Mouse (Mus musculus): Measurements from ENCODE around the gene Cyp2t4. TPM values are rescaled to one million over a fixed set of nuclear protein-coding genes. Genes with fewer than 3 reads are reported as not detected.
A peak's percentile ranks its signal among the peaks of the same experiment; 100 is the strongest.

Gene Cyp2t4
- total and polyA plus RNA-seq, 2 experiments, result not detected

DNA sequence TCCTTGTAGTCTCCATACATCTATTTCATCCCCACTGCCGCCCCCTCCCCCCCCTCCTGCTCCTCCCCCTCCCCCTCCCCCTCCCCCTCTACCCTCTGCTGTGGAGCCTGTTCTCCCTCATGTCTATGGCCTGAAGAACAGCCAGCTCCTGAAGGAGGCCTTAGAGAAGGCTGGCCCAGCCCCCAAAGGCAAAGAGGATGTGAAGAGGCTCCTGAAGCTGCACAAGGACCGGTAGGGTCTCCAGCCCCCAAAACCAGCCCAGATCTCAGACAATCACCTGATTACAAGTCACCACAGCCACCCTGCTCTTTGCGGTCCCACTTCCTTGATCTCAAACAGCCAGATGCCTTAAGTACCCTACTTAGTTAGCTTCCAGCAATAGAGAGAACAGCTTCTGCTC, 43.6 kb downstream of the Cyp2t4 start:
- no peak overlapping the region; the same call in 1 of the 2 replicates for H3K27ac ChIP-seq (replicated peaks; ENCODE audit: insufficient read depth, low read depth, low read length)
- H3K79me2 ChIP-seq (ENCODE audit: control insufficient read depth, insufficient read depth, low read length), result peaks cover 18% of the 10 kb centered on the region; the same call in 1 of the 2 replicates
- H3K36me3 ChIP-seq (ENCODE audit: control insufficient read depth, insufficient read depth, low read length), result peaks cover 13% of the 10 kb centered on the region; the same call in 1 of the 2 replicates
- no peaks in the 10 kb centered on the region for H3K27me3 ChIP-seq (ENCODE audit: control insufficient read depth, insufficient read depth, low read length)
- H3K4me1 ChIP-seq (ENCODE audit: control insufficient read depth, insufficient read depth, low read length), result peaks cover 5% of the 10 kb centered on the region
- no peak for DNase-seq (ENCODE audit: extremely low read depth, low read depth, low spot score)
- 74% methylated on average over 3 of the region's 3 CpGs for WGBS
- H3K9ac ChIP-seq (ENCODE audit: low read depth, low read length), result no peak overlapping the region
- no peak overlapping the region for H3K4me3 ChIP-seq (ENCODE audit: insufficient read depth, low read depth, low read length)
- TF ChIP-seq CTCF (IDR thresholded peaks at IDR 0.05; ENCODE audit: low read depth, low read length), result no peak
- no peak for TF ChIP-seq POLR2A (IDR thresholded peaks at IDR 0.05; ENCODE audit: extremely low read depth, insufficient read depth, low read length)

DNA sequence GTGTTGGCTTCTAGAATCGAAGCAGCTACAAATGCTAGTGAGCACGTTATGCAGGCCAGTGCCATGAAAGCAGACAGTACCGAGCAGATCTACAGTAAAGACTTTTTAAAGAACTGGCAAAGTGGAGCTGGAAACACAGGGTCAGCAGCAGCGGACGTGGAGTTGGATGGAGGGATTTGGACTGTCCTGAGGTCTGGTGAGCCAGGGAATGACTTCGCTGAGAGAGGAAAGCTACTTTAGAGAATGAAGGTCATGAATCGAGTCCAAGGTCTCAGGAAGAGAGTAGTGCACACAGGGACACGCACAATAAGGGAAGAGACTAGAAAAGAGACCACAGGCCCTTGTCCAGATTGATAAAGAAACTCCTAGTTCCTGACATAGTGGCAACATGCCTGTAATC, 44.1 kb downstream of the Cyp2t4 start:
- TF ChIP-seq POLR2A (IDR thresholded peaks at IDR 0.05; ENCODE audit: extremely low read depth, insufficient read depth, low read length) (no peak), CTCF (IDR thresholded peaks at IDR 0.05; ENCODE audit: low read depth, low read length) (no peak)
- DNase-seq (ENCODE audit: extremely low read depth, low read depth, low spot score), result no peak
- H3K27ac ChIP-seq (replicated peaks; ENCODE audit: insufficient read depth, low read depth, low read length), result no peak overlapping the region; the same call in 1 of the 2 replicates
- peaks cover 16% of the 10 kb centered on the region; the same call in 1 of the 2 replicates for H3K79me2 ChIP-seq (ENCODE audit: control insufficient read depth, insufficient read depth, low read length)
- H3K36me3 ChIP-seq (ENCODE audit: control insufficient read depth, insufficient read depth, low read length), result peaks cover 12% of the 10 kb centered on the region
- no peaks in the 10 kb centered on the region for H3K27me3 ChIP-seq (ENCODE audit: control insufficient read depth, insufficient read depth, low read length)
- H3K9ac ChIP-seq (ENCODE audit: low read depth, low read length), result no peak overlapping the region
- peaks cover 5% of the 10 kb centered on the region for H3K4me1 ChIP-seq (ENCODE audit: control insufficient read depth, insufficient read depth, low read length)
- no peak overlapping the region for H3K4me3 ChIP-seq (ENCODE audit: insufficient read depth, low read depth, low read length)
- WGBS, result 84% methylated on average over 8 of the region's 8 CpGs

DNA sequence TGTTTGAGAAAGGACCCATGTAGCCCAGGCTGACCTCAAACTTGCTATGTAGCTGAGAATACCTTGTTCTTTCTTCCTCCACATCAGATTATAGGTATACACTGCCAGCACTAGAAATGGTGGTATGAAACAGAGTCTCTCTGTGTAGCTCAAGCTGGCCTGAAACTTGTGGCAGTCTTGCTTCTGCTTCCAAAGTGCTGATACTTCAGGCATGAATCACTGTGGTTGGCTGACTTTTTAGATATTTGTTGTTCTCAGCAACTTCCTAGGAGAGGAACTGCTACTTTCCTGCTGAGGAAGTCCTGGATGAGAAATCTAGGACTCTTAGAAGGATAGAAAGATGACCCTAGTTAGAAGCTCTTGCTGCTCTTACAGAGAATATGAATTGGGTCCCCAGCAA, 44.8 kb downstream of the Cyp2t4 start:
- no peak overlapping the region for H3K9ac ChIP-seq (ENCODE audit: low read depth, low read length)
- peak; percentile 41 for DNase-seq (ENCODE audit: extremely low read depth, low read depth, low spot score)
- H3K79me2 ChIP-seq (ENCODE audit: control insufficient read depth, insufficient read depth, low read length), result peaks cover 13% of the 10 kb centered on the region; the same call in 1 of the 2 replicates
- peaks cover 13% of the 10 kb centered on the region for H3K36me3 ChIP-seq (ENCODE audit: control insufficient read depth, insufficient read depth, low read length)
- H3K4me3 ChIP-seq (ENCODE audit: insufficient read depth, low read depth, low read length), result no peak overlapping the region
- TF ChIP-seq CTCF (IDR thresholded peaks at IDR 0.05; ENCODE audit: low read depth, low read length) (no peak), POLR2A (IDR thresholded peaks at IDR 0.05; ENCODE audit: extremely low read depth, insufficient read depth, low read length) (no peak)
- H3K27ac ChIP-seq (replicated peaks; ENCODE audit: insufficient read depth, low read depth, low read length), result no peak overlapping the region
- no peaks in the 10 kb centered on the region for H3K27me3 ChIP-seq (ENCODE audit: control insufficient read depth, insufficient read depth, low read length)
- peaks cover 5% of the 10 kb centered on the region for H3K4me1 ChIP-seq (ENCODE audit: control insufficient read depth, insufficient read depth, low read length)

DNA sequence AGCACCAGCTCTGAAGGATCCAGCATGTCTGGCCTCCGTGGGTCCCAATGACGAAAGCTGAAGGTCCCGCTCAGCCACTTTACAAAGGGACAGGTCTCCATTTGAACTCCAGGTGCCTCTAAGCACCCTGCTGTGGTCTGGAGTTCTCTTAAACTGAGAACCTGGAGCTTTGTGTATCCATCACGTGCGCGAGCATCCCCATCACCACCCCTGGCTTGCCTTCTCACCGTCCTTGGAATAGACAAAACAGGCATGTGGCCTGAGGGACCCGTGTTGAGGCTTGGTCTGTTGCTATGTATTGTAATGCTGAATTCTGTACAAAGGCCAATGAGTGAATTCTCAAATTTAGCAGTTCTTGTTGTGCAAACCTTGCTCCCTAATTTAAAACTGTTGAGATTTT, 45.3 kb downstream of the Cyp2t4 start:
- H3K4me1 ChIP-seq (ENCODE audit: control insufficient read depth, insufficient read depth, low read length), result peaks cover 5% of the 10 kb centered on the region
- H3K27me3 ChIP-seq (ENCODE audit: control insufficient read depth, insufficient read depth, low read length), result no peaks in the 10 kb centered on the region
- no peak overlapping the region for H3K27ac ChIP-seq (replicated peaks; ENCODE audit: insufficient read depth, low read depth, low read length)
- peaks cover 9% of the 10 kb centered on the region; the same call in 1 of the 2 replicates for H3K79me2 ChIP-seq (ENCODE audit: control insufficient read depth, insufficient read depth, low read length)
- TF ChIP-seq POLR2A (IDR thresholded peaks at IDR 0.05; ENCODE audit: extremely low read depth, insufficient read depth, low read length) (no peak), CTCF (IDR thresholded peaks at IDR 0.05; ENCODE audit: low read depth, low read length) (no peak)
- H3K4me3 ChIP-seq (ENCODE audit: insufficient read depth, low read depth, low read length), result no peak overlapping the region
- H3K9ac ChIP-seq (ENCODE audit: low read depth, low read length), result no peak overlapping the region
- no peak for DNase-seq (ENCODE audit: extremely low read depth, low read depth, low spot score)
- H3K36me3 ChIP-seq (ENCODE audit: control insufficient read depth, insufficient read depth, low read length), result peaks cover 13% of the 10 kb centered on the region
- 92% methylated on average over 8 of the region's 8 CpGs for WGBS

DNA sequence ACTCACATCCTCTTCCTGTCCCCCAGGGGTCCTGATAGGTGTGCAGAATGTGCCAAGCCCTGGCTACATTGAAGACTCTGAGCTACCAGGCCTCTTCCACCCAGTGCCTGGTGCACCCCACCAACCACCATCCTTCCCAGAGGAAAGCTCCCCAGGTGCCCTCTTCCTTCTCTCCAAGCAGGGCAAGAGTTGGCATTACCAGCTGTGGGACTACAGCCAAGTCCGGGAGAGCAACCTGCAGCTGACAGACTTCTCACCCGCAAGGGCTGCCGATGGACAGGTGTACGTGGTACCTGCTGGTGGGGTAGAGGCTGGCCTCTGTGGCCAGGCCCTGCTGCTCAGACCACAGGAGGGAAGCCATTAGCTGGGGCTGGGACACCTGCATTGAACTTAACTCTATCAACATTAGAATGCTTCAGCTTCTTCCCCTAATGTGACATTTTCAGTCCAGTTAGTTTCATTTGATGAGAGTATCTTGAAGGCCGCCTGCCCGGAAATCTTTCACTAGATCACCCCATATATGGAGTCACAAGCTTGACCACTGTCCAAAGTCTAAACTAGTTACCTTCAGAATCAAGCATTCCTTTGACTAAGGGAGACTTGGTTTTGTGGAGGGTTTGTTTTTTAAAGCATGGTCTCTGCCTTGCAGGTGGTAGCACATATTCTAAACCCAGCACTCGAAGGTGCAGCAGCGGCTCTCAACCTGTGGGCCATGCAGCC, 50.4 kb downstream of the Cyp2t4 start:
- Histone ChIP-seq H3K9ac (ENCODE audit: low read depth, low read length) (no peak overlapping the region), H3K4me3 (ENCODE audit: insufficient read depth, low read depth, low read length) (no peak overlapping the region), H3K4me1 (ENCODE audit: control insufficient read depth, insufficient read depth, low read length) (no peaks in the 10 kb centered on the region), H3K27ac (replicated peaks; ENCODE audit: insufficient read depth, low read depth, low read length) (no peak overlapping the region), H3K36me3 (ENCODE audit: control insufficient read depth, insufficient read depth, low read length) (peaks cover 16% of the 10 kb centered on the region), H3K79me2 (ENCODE audit: control insufficient read depth, insufficient read depth, low read length) (no peaks in the 10 kb centered on the region), H3K27me3 (ENCODE audit: control insufficient read depth, insufficient read depth, low read length) (no peaks in the 10 kb centered on the region)
- WGBS, result 87% methylated on average over 8 of the region's 8 CpGs
- DNase-seq (ENCODE audit: extremely low read depth, low read depth, low spot score), result no peak
- TF ChIP-seq POLR2A (IDR thresholded peaks at IDR 0.05; ENCODE audit: extremely low read depth, insufficient read depth, low read length) (no peak), CTCF (IDR thresholded peaks at IDR 0.05; ENCODE audit: low read depth, low read length) (no peak)

Other genes starting within 250 kb of the Cyp2t4 start
- 36.9 and 78.1 TPM in 2 replicates for gene Cyp2a22, start 214.3 kb upstream of the Cyp2t4 start, total RNA-seq (2014; rRNA removed)
- 27.6 and 96.1 TPM in 2 replicates for gene Cyp2a22, start 214.3 kb upstream of the Cyp2t4 start, polyA plus RNA-seq (2012; rRNA removed)
- 815 and 1,006 TPM in 2 replicates for gene Cyp2a12, start 124.6 kb upstream of the Cyp2t4 start, total RNA-seq (2014; rRNA removed)
- gene Cyp2a12, start 124.6 kb upstream of the Cyp2t4 start, polyA plus RNA-seq (2012; rRNA removed), result 590 and 699 TPM in 2 replicates
- gene Cyp2f2, start 33.8 kb upstream of the Cyp2t4 start, total RNA-seq (2014; rRNA removed), result 643 and 658 TPM in 2 replicates
- gene Cyp2f2, start 33.8 kb upstream of the Cyp2t4 start, polyA plus RNA-seq (2012; rRNA removed), result 1,932 and 2,426 TPM in 2 replicates
- 35.4 and 46.6 TPM in 2 replicates for gene Egln2, start 13.1 kb downstream of the Cyp2t4 start, total RNA-seq (2014; rRNA removed)
- gene Egln2, start 13.1 kb downstream of the Cyp2t4 start, polyA plus RNA-seq (2012; rRNA removed), result 98.2 and 99.3 TPM in 2 replicates
- 8.7 and 10.1 TPM in 2 replicates for gene Rab4b, start 25.2 kb downstream of the Cyp2t4 start, total RNA-seq (2014; rRNA removed)
- gene Rab4b, start 25.2 kb downstream of the Cyp2t4 start, polyA plus RNA-seq (2012; rRNA removed), result 27.5 and 28.3 TPM in 2 replicates
- 0.09 and 0.20 TPM in 2 replicates for gene Gm21983, start 27.4 kb downstream of the Cyp2t4 start, total RNA-seq (2014; rRNA removed)
- gene Gm21983, start 27.4 kb downstream of the Cyp2t4 start, polyA plus RNA-seq (2012; rRNA removed), result 0.39 TPM in 1 of 2 replicates, not detected in the other
- not detected in 2 replicates for gene Mia, start 27.4 kb downstream of the Cyp2t4 start, total RNA-seq (2014; rRNA removed)
- 0.67 and 1.1 TPM in 2 replicates for gene Mia, start 27.4 kb downstream of the Cyp2t4 start, polyA plus RNA-seq (2012; rRNA removed)
- gene BC024978, start 42.1 kb downstream of the Cyp2t4 start, total RNA-seq (2014; rRNA removed), result 3.9 and 4.2 TPM in 2 replicates
- gene BC024978, start 42.1 kb downstream of the Cyp2t4 start, polyA plus RNA-seq (2012; rRNA removed), result 10.2 and 13.8 TPM in 2 replicates
- 10.5 and 17.0 TPM in 2 replicates for gene Snrpa, start 42.6 kb downstream of the Cyp2t4 start, total RNA-seq (2014; rRNA removed)
- gene Snrpa, start 42.6 kb downstream of the Cyp2t4 start, polyA plus RNA-seq (2012; rRNA removed), result 76.8 and 79.1 TPM in 2 replicates
- 3.5 and 6.0 TPM in 2 replicates for gene Itpkc, start 74.9 kb downstream of the Cyp2t4 start, total RNA-seq (2014; rRNA removed)
- 4.0 and 5.8 TPM in 2 replicates for gene Itpkc, start 74.9 kb downstream of the Cyp2t4 start, polyA plus RNA-seq (2012; rRNA removed)
- 11.9 and 16.6 TPM in 2 replicates for gene Coq8b, start 79.3 kb downstream of the Cyp2t4 start, total RNA-seq (2014; rRNA removed)
- gene Coq8b, start 79.3 kb downstream of the Cyp2t4 start, polyA plus RNA-seq (2012; rRNA removed), result 35.2 and 36.2 TPM in 2 replicates
- 0.46 and 0.74 TPM in 2 replicates for gene Numbl, start 104.7 kb downstream of the Cyp2t4 start, total RNA-seq (2014; rRNA removed)
- gene Numbl, start 104.7 kb downstream of the Cyp2t4 start, polyA plus RNA-seq (2012; rRNA removed), result 0.62 and 1.5 TPM in 2 replicates
- 9.4 and 24.2 TPM in 2 replicates for gene Ltbp4, start 184.0 kb downstream of the Cyp2t4 start, total RNA-seq (2014; rRNA removed)
- gene Ltbp4, start 184.0 kb downstream of the Cyp2t4 start, polyA plus RNA-seq (2012; rRNA removed), result 29.2 and 32.5 TPM in 2 replicates
- gene Shkbp1, start 202.3 kb downstream of the Cyp2t4 start, total RNA-seq (2014; rRNA removed), result 3.6 and 4.4 TPM in 2 replicates
- 19.8 and 23.9 TPM in 2 replicates for gene Shkbp1, start 202.3 kb downstream of the Cyp2t4 start, polyA plus RNA-seq (2012; rRNA removed)
- not detected in 2 replicates for gene Gm20479, start 203.7 kb downstream of the Cyp2t4 start, total RNA-seq (2014; rRNA removed)
- not detected in 2 replicates for gene Gm20479, start 203.7 kb downstream of the Cyp2t4 start, polyA plus RNA-seq (2012; rRNA removed)